8 mouse cellular contexts compared by ENCODE assay signal in the genomic region with DNA sequence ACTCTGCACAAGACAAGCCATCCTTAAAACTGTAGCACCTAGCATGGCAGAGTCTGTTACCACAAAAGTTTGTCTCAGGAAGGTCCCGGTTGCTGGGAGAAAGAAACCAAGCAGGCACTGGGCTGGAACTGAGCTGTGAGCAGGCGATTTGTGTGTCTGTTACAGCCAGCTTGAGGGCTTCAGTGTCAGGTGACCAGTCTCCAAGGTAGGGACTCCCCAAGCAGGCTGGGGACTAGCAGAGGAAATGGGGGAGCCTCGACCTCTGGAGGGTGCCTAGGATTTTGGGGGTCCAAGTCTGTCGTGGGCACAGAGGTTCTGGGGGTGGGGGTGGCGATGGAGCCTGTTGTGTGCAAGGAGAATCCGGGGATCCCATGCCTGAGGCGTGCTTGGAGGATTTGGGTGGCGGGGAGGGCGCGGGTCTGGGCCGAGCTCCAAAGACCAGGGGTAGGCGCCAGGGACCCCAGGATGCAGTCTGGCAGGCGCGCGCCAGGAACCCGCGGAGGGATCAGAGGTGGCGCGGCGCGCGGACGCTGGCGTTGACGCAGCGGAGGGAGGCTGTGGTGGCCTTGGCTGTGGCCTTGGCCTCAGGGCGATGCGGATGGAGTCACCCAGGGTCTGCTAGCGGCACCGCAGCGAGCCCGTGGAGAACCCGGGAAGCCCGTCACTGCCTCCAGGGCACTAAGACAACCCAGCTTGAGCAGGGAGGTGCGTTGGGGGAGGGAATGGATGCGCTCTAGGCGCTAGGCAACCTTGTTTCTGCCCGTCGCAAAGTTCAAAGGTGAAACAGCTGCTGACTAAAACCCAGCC. TPM values are rescaled to one million over a fixed set of nuclear protein-coding genes. Genes with fewer than 3 reads are reported as not detected.
DNase-seq lines count a peak whose midpoint lies in the region; ATAC-seq and TF ChIP-seq lines count a peak whose summit lies in the region.

Gene Hrasls, plus strand, starts transcription at position 91 of the 807 bp plus-strand sequence.

- H3K4me1 ChIP-seq in ES-E14 (ENCODE audit: control insufficient read depth in 2 of 2, insufficient read depth in 2 of 2, low read length in 2 of 2, poor library complexity in 1 of 2) = no peaks in the 10 kb centered on the region
- H3K4me1 ChIP-seq in forebrain, embryonic 16.5 days (replicated peaks; ENCODE audit: control insufficient read depth, insufficient read depth, low read length) = peaks cover 12% of the 10 kb centered on the region
- no peaks in the 10 kb centered on the region; the same call in 1 of the 2 replicates for H3K4me1 ChIP-seq in liver, embryonic 15.5 days (replicated peaks)

- DNase-seq in ES-E14 (ENCODE audit: low read depth, low spot score) (peak; percentile 15), MN1 (ENCODE audit: low spot score) (no peak)
- DNase-seq in cerebellum, adult 11-12 months = peak; percentile 68
- peak; percentile 57 to 59 for DNase-seq in heart, postnatal 10 days
- peak; percentile 49 to 54 for DNase-seq in kidney, postnatal 36 days
- peak; percentile 46 to 57 for DNase-seq in right cerebral cortex, adult 2 months (ENCODE audit: low spot score in 2 of 2)

- no peak within 1 kb of the TSS for H3K27ac ChIP-seq in ES-E14 (ENCODE audit: insufficient read depth, low read depth, low read length, poor library complexity, severe bottlenecking)
- no peak within 1 kb of the TSS for H3K27ac ChIP-seq in forebrain, embryonic 16.5 days (ENCODE audit: low read length)
- no peak within 1 kb of the TSS for H3K27ac ChIP-seq in liver, embryonic 15.5 days (replicated peaks)

- peak within 1 kb of the TSS; percentile 89 for H3K4me2 ChIP-seq in forebrain, embryonic 16.5 days (ENCODE audit: low read length)
- H3K4me2 ChIP-seq in liver, embryonic 15.5 days = peak within 1 kb of the TSS; percentile 40

- no peaks in the 10 kb centered on the region for H3K9me3 ChIP-seq in ES-E14 (ENCODE audit: control insufficient read depth, insufficient read depth, low read depth, low read length)
- no peaks in the 10 kb centered on the region for H3K9me3 ChIP-seq in forebrain, embryonic 16.5 days (ENCODE audit: control insufficient read depth, low read length)
- no peaks in the 10 kb centered on the region for H3K9me3 ChIP-seq in liver, embryonic 15.5 days (replicated peaks)

- no peaks in the 10 kb centered on the region for H3K36me3 ChIP-seq in ES-E14 (ENCODE audit: control insufficient read depth, insufficient read depth, low read length, poor library complexity, severe bottlenecking)
- H3K36me3 ChIP-seq in forebrain, embryonic 16.5 days (ENCODE audit: control insufficient read depth, insufficient read depth) = no peaks in the 10 kb centered on the region
- no peaks in the 10 kb centered on the region for H3K36me3 ChIP-seq in liver, embryonic 15.5 days (replicated peaks)

- peak within 1 kb of the TSS; percentile 46 for H3K9ac ChIP-seq in ES-E14 (ENCODE audit: insufficient read depth, low read depth, low read length, poor library complexity, severe bottlenecking)
- H3K9ac ChIP-seq in forebrain, embryonic 16.5 days (replicated peaks; ENCODE audit: low read depth, low read length) = peak within 1 kb of the TSS; percentile 75
- H3K9ac ChIP-seq in liver, embryonic 15.5 days = no peak within 1 kb of the TSS

- peak within 1 kb of the TSS; percentile 44 to 58 for H3K4me3 ChIP-seq in ES-E14 (ENCODE audit: insufficient read depth in 1 of 2, low read depth in 1 of 2, low read length in 2 of 2, poor library complexity in 1 of 2, severe bottlenecking in 1 of 2)
- H3K4me3 ChIP-seq in forebrain, embryonic 16.5 days (replicated peaks; ENCODE audit: low read length) = peak within 1 kb of the TSS; percentile 54
- peak within 1 kb of the TSS; percentile 10; the same call in 1 of the 2 replicates for H3K4me3 ChIP-seq in liver, embryonic 15.5 days (replicated peaks)

- no peaks in the 10 kb centered on the region for H3K27me3 ChIP-seq in forebrain, embryonic 16.5 days (replicated peaks; ENCODE audit: control insufficient read depth, insufficient read depth, low read length)
- peaks cover 20% of the 10 kb centered on the region for H3K27me3 ChIP-seq in liver, embryonic 15.5 days

- peak; percentile 75 for ATAC-seq in forebrain, embryonic 16.5 days
- no peak for ATAC-seq in liver, embryonic 15.5 days (ENCODE audit: insufficient read depth)

- WGBS in forebrain, embryonic 16.5 days = 3% methylated on average over 39 of the region's 39 CpGs
- WGBS in liver, embryonic 15.5 days (ENCODE audit: insufficient replicate concordance) = 3% methylated on average over 39 of the region's 39 CpGs

- intact Hi-C loops in heart, postnatal 10 days (cut with DNase I) = loop anchor here (5.0 kb wide), 1 partner anchor 368 kb away; no protein-coding TSS in a partner anchor

- in situ Hi-C loops in ES-E14 (cut with MboI; ENCODE audit: low sequenced_read_pairs in 2 of 2, unreplicated experiment in 2 of 2) = no loop called here

TF ChIP-seq in ES-E14, 5 proteins besides CTCF, POLR2A, EP300 and RAD21:
- TF ChIP-seq ZNF384 (IDR thresholded peaks at IDR 0.05; ENCODE audit: low read depth, low read length) (no peak), CHD2 (IDR thresholded peaks at IDR 0.05; ENCODE audit: low read depth, low read length) (no peak), HCFC1 (IDR thresholded peaks at IDR 0.05; ENCODE audit: borderline replicate concordance, insufficient read depth, low read length) (no peak), ZC3H11A (IDR thresholded peaks at IDR 0.05; ENCODE audit: borderline replicate concordance, low read depth, low read length) (no peak), MAFK (IDR thresholded peaks at IDR 0.05; ENCODE audit: insufficient read depth, low read depth, low read length) (no peak)

RNA-seq across cellular contexts. Expression of gene Hrasls, which starts in this region (rescaled TPM):
- total RNA-seq in ES-E14 (2012; rRNA removed) = 0.27 TPM in 1 of 2 replicates, not detected in the other
- polyA plus RNA-seq in forebrain, embryonic 16.5 days (2015; fragmentation: Nextera tagmentation; extraction: Ambion mirVana) = 3.7 and 4.3 TPM in 2 replicates
- 1 to 10 TPM; 3.2 to 4.5 TPM for total RNA-seq in heart, postnatal 10 days (2021)
- 0.03 and 0.20 TPM in 2 replicates for polyA plus RNA-seq in liver, embryonic 15.5 days (2015; fragmentation: Nextera tagmentation; extraction: Ambion mirVana)

Comparison
In these comparisons a context has a peak if more than half of its experiments do, and no peak if none do; other contexts are left out.
1. Peak in DNase-seq, H3K4me3 ChIP-seq and H3K9ac ChIP-seq in ES-E14; RNA of the gene not detected or under 1 TPM.